Mouse (Mus musculus): ENCODE measurements around the gene Ulk1. TPM values are rescaled to one million over a fixed set of nuclear protein-coding genes. Genes with fewer than 3 reads are reported as not detected.

Ulk1 gene
- polyA plus RNA-seq, 1 experiment, result 64.6 TPM

DNA sequence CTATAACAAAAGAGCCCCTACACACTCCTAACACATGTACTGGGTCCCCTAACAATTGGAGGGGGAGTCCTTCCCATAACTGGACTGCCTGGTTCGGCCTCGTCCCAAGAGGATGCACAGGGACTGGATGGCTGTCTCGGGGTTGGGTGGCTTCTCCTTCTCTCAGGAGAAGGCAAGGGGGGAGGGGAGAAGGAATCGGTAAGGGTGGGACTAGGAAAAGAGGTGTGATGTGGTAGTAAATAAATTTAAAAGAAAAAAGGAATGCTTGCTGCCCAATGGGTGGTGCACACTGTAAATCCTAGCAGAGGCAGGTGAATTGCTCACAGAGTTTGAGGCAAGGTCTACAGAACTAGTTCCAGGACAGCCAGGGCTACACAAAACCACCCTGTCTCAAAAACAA lies 3.7 kb downstream of the Ulk1 start:
- 83% methylated on average over 4 of the region's 4 CpGs for WGBS
- TF ChIP-seq CTCF (IDR thresholded peaks at IDR 0.05; ENCODE audit: insufficient read depth, low read length) (no peak), POLR2A (IDR thresholded peaks at IDR 0.05; ENCODE audit: borderline replicate concordance, extremely low read depth, low read depth, low read length) (no peak)
- Histone ChIP-seq H3K4me3 (replicated peaks; ENCODE audit: extremely low read depth, low read depth, low read length) (no peak overlapping the region), H3K4me1 (ENCODE audit: control insufficient read depth, insufficient read depth, low read length) (peaks cover 9% of the 10 kb centered on the region)
- DNase-seq, result no peak

DNA sequence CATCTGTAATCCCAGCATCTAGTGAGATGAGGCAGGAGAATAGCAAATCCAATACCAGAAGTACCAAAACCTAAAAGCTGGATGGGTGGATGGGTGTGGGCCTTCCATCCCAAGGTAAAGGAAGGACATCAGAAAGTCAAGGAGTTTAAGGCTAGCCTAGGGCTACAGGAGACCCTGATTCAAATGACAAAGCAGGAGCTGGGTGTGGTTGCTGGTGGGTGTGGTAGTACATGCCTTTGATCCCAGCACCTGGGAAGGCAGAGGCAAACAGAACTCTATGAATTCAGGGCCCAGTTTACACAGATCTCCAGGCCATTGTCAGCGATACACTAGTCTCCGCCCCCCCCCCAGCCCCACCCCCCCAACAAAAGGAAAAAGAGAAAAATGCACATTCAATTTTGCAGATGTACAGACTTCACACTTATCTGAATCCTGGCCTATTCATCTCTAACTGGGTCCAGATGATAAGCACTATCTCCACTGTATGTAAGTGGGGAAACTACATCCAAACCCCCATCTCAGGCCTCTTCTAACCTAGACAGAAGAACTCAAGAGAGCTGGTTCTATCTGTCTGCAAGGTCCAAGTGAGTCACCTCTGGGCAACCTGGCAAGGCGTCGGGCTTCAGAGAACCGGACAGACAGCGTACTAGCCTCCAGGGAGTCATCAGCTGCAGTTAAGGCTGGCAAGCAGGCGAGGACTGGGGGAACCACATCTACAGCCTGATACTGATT lies 5.7 kb downstream of the Ulk1 start:
- TF ChIP-seq POLR2A (IDR thresholded peaks at IDR 0.05; ENCODE audit: borderline replicate concordance, extremely low read depth, low read depth, low read length), result no peak
- no peak for TF ChIP-seq CTCF (IDR thresholded peaks at IDR 0.05; ENCODE audit: insufficient read depth, low read length)
- no peak for DNase-seq
- 84% methylated on average over 7 of the region's 7 CpGs for WGBS
- H3K4me1 ChIP-seq (ENCODE audit: control insufficient read depth, insufficient read depth, low read length), result peaks cover 9% of the 10 kb centered on the region
- H3K4me3 ChIP-seq (replicated peaks; ENCODE audit: extremely low read depth, low read depth, low read length), result no peak overlapping the region

DNA sequence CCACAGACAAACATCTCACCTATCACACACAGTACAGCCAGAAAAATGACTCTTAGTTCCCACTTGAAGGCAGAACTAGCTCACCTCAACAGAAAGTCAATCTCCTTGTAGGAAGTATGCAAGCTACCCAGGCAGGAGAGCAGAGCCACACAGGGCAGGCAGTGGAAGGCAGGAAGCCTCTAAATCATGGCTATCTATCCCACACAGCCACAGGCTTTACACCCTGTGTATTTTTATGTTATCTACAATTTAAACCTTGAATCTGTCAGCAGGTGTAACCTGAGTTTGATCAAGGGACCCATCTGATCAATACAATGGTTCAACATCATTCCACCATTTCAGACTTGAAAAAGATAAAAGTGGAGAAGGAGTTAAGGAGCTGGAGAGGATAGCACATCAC lies 7.1 kb downstream of the Ulk1 start:
- no peak for TF ChIP-seq CTCF (IDR thresholded peaks at IDR 0.05; ENCODE audit: insufficient read depth, low read length)
- no peak for DNase-seq
- H3K4me1 ChIP-seq (ENCODE audit: control insufficient read depth, insufficient read depth, low read length), result peaks cover 6% of the 10 kb centered on the region
- no peak overlapping the region for H3K4me3 ChIP-seq (replicated peaks; ENCODE audit: extremely low read depth, low read depth, low read length)

DNA sequence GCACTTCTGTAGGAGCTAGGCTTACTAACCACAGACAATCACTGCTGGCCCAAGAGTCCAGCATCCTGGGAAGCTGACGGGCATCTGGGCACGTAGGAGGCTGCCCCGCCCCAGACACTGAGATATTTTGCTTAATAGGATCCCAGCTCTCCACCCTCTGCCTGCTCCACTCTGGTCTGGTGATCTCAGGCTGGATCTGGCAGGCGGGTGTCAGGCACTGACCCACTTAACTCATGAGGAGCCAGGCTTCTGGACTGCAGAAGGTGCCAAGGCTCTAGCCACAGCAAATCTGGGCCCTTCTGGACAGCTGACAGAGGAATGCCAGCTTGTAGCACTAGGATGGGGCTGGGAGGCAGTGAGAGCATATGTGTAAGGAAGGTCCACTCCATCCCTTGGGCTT lies 7.7 kb downstream of the Ulk1 start:
- H3K4me3 ChIP-seq (replicated peaks; ENCODE audit: extremely low read depth, low read depth, low read length), result no peak overlapping the region
- TF ChIP-seq CTCF (IDR thresholded peaks at IDR 0.05; ENCODE audit: insufficient read depth, low read length), result no peak
- no peak for TF ChIP-seq POLR2A (IDR thresholded peaks at IDR 0.05; ENCODE audit: borderline replicate concordance, extremely low read depth, low read depth, low read length)
- peaks cover 4% of the 10 kb centered on the region; the same call in 1 of the 2 replicates for H3K4me1 ChIP-seq (ENCODE audit: control insufficient read depth, insufficient read depth, low read length)
- no peak for DNase-seq
- 54% methylated on average over 4 of the region's 4 CpGs for WGBS

DNA sequence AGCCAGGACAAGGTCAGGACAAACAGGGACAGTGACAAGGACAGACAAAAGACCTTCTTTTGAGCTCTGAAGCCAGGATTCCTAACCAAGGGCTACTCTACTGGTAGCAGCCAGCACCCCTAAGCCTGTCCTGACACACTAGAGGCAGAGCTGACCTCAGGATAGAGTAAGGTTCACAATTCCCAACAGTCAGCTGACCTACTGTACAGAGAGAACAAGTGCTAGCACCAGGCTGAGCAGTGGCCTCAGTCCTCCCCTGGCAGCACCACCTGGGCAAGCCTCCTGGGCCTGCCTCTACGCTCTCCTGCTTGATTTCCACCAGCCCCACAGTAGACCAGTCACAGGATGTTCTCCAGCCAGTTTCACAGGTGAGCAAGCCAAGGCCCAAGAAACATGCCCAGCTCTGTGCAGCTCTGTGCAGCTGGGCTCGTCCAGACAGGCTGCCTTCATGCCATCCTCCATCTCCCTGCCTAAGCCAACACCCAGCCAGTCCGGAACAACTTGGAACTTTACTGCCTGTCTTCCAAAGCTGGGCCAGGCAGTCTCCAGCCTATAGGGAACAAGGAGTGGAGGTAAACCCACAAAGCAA lies 8.8 kb downstream of the Ulk1 start:
- 80% methylated on average over 3 of the region's 3 CpGs for WGBS
- no peak for DNase-seq
- TF ChIP-seq CTCF (IDR thresholded peaks at IDR 0.05; ENCODE audit: insufficient read depth, low read length) (no peak), POLR2A (IDR thresholded peaks at IDR 0.05; ENCODE audit: borderline replicate concordance, extremely low read depth, low read depth, low read length) (no peak)
- peaks cover 2% of the 10 kb centered on the region; the same call in 1 of the 2 replicates for H3K4me1 ChIP-seq (ENCODE audit: control insufficient read depth, insufficient read depth, low read length)
- no peak overlapping the region for H3K4me3 ChIP-seq (replicated peaks; ENCODE audit: extremely low read depth, low read depth, low read length)

DNA sequence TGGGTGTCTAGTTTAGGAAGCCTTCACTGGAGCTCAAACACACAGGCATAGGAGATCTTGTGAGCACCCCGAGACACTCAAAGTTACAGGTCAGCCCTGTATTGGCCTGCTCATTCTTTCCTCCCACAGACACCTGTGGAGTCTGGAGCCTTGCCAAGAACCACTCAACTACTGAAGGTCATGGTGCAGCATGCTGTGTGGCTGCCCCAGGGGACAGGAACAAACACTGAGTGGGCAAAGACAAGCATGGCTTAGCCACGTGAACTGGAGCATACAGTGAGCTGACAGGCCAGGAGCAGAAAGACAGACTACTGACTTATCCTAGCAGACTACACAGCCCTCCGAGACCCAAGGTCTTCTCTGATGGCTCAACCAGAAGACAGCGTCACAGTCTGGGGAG lies 12.2 kb downstream of the Ulk1 start:
- H3K4me1 ChIP-seq (ENCODE audit: control insufficient read depth, insufficient read depth, low read length), result peaks cover 2% of the 10 kb centered on the region; the same call in 1 of the 2 replicates
- no peak overlapping the region for H3K4me3 ChIP-seq (replicated peaks; ENCODE audit: extremely low read depth, low read depth, low read length)
- 55% methylated on average over 4 of the region's 4 CpGs for WGBS
- peak; percentile 33 for DNase-seq
- TF ChIP-seq POLR2A (IDR thresholded peaks at IDR 0.05; ENCODE audit: borderline replicate concordance, extremely low read depth, low read depth, low read length) (no peak), CTCF (IDR thresholded peaks at IDR 0.05; ENCODE audit: insufficient read depth, low read length) (no peak)

DNA sequence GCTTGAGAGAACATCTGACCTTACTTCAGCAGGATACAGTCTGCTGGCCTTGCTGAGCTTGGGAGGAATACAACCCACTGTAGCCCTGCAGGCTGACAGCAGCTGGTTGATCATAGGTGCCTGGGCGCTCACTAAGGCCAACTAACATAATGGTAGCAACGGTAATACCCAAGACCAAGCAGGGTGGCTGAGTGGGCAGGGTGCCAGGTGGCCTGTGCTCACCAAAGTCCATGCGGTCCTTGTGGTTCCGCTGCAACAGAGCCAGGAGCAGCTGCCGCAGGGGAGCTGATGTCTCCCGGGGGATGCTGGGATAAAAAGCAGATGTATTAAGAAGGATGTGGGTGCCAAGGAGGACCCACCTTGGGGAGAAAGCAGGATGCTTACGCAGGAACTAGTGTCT lies 15.5 kb downstream of the Ulk1 start:
- 0 out of 2 replicates have a peak, but pooled peaks cover 2% of the 10 kb centered on the region for H3K4me1 ChIP-seq (ENCODE audit: control insufficient read depth, insufficient read depth, low read length)
- 88% methylated on average over 7 of the region's 7 CpGs for WGBS

DNA sequence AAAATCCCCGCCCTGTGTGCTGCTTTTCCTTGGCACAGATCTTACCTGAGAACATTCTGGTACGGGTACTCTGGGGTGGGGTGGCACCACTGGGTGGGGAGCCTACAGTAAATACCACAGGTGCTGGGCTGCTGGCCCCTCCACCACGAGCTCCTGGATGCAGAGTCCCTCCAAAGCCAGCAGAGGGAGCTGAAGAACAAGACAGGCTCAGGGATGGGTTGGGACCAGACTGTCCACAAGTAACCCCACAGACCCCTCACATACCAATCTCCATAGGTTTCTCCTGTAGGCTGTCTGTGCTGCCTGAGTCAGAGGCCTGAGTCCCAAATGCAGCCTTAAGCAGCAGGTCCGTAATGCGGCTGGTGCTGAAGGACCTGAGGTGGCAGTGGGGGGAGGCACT lies 21.2 kb downstream of the Ulk1 start:
- WGBS, result 61% methylated on average over 5 of the region's 5 CpGs

More for the DNA sequence above, 15.5 kb downstream of the Ulk1 start:
- TF ChIP-seq CTCF (IDR thresholded peaks at IDR 0.05; ENCODE audit: insufficient read depth, low read length) (no peak), POLR2A (IDR thresholded peaks at IDR 0.05; ENCODE audit: borderline replicate concordance, extremely low read depth, low read depth, low read length) (no peak)
- DNase-seq, result no peak
- no peak overlapping the region for H3K4me3 ChIP-seq (replicated peaks; ENCODE audit: extremely low read depth, low read depth, low read length)

DNA sequence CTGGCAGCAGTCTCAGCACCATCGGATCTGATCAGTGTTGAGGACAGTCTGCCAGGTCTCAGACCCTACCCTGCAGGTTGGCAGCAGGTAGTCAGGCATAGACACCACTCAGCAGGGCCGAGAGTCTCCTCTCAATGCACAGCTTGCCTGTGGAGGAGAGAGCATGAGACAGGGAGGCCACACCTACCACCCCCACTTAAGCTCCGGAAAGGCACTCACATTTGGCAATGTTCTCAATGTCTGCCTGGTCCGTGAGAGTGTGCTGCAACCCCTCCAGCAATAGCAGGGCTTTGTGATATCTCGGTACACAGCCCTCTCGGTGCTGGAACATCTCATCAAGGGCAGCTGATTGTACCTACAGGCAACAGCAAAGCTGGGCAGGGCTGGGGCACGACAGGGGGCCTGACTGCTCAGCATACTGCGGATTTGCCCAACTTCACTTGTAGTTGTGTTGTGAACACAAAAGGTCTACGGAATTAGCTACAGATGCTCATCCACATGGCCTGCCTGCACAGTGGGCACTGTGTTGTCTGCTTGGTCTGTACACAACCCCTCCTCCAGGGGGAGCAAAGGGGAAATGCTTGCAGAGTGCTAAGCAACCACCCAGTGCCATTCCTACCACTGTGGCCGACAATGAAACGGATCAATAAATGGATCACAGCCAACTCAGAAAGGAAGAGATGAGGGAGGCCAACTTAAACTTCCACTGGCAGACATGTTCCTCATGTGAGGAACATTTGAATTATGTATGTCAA lies 23.6 kb downstream of the Ulk1 start:
- WGBS, result 70% methylated on average over 11 of the region's 11 CpGs
- TF ChIP-seq CTCF (IDR thresholded peaks at IDR 0.05; ENCODE audit: insufficient read depth, low read length), result peak; percentile 32; the same call in 1 of the 2 replicates
- no peak for TF ChIP-seq POLR2A (IDR thresholded peaks at IDR 0.05; ENCODE audit: borderline replicate concordance, extremely low read depth, low read depth, low read length)
- DNase-seq, result no peak
- Histone ChIP-seq H3K4me3 (replicated peaks; ENCODE audit: extremely low read depth, low read depth, low read length) (no peak overlapping the region), H3K4me1 (ENCODE audit: control insufficient read depth, insufficient read depth, low read length) (no peaks in the 10 kb centered on the region)

More for the DNA sequence above, 21.2 kb downstream of the Ulk1 start:
- no peaks in the 10 kb centered on the region for H3K4me1 ChIP-seq (ENCODE audit: control insufficient read depth, insufficient read depth, low read length)
- no peak overlapping the region for H3K4me3 ChIP-seq (replicated peaks; ENCODE audit: extremely low read depth, low read depth, low read length)
- no peak for TF ChIP-seq POLR2A (IDR thresholded peaks at IDR 0.05; ENCODE audit: borderline replicate concordance, extremely low read depth, low read depth, low read length)
- TF ChIP-seq CTCF (IDR thresholded peaks at IDR 0.05; ENCODE audit: insufficient read depth, low read length), result peak; percentile 76
- DNase-seq, result peak; percentile 36
